Mouse (Mus musculus) layer of hippocampus, adult 2 months (tissue): ENCODE results near the gene Mcm3. TPM values are rescaled to one million over a fixed set of nuclear protein-coding genes. Genes with fewer than 3 reads are reported as not detected.
A peak's percentile ranks its signal among the peaks of the same experiment; 100 is the strongest.

Experiments used
- DNase-seq, 2 experiments: peaks; one replicate each; pipeline ENCODE4 v3.0.0; 2022; ENCODE audit warnings: low spot score in 2 of 2
- H3K27ac ChIP-seq: fragments of 200-600 bp; 2 replicates; pipeline ENCODE4 v1.8.1; 2022
- H3K4me3 ChIP-seq: fragments of 200-600 bp; 2 replicates; pipeline ENCODE4 v1.8.1; 2022; ENCODE audit warnings: mild to moderate bottlenecking
- CTCF ChIP-seq: fragments of 200-600 bp; conservative IDR thresholded peaks from 2 replicates; pipeline ENCODE4 v1.8.1; 2022; ENCODE audit warnings: antibody characterized with exemption, mild to moderate bottlenecking, moderate library complexity
- total RNA-seq, 2 experiments: library from RNA; stranded (reverse); gene quantifications; 2 replicates each; pipeline ENCODE4 v1.2.3; 2021

Gene Mcm3
- total RNA-seq, 2 experiments from 2014 or later = 4.0 to 5.0 TPM

- Histone ChIP-seq H3K4me3 (no peak overlapping the region), H3K27ac (no peak overlapping the region)
- DNase-seq = no peak
- TF ChIP-seq CTCF = no peak
Measured at GRCm38 (mm10) chr1:20830546-20830945, 10.4 kb upstream of the Mcm3 start.

GRCm38 (mm10) chr1:20828061-20828460 is 7.9 kb upstream of the Mcm3 start:
- no peak for TF ChIP-seq CTCF
- DNase-seq = no peak
- Histone ChIP-seq H3K4me3 (no peak overlapping the region), H3K27ac (no peak overlapping the region)

- no peak for TF ChIP-seq CTCF
- H3K4me3 ChIP-seq = no peak overlapping the region
- no peak overlapping the region for H3K27ac ChIP-seq
- no peak for DNase-seq
Measured at GRCm38 (mm10) chr1:20825036-20825435, 4.9 kb upstream of the Mcm3 start.

GRCm38 (mm10) chr1:20823906-20824305 is 3.8 kb upstream of the Mcm3 start:
- TF ChIP-seq CTCF = no peak
- Histone ChIP-seq H3K27ac (peak overlapping the region; percentile 21), H3K4me3 (no peak overlapping the region)
- no peak for DNase-seq

GRCm38 (mm10) chr1:20823471-20823870 is 3.4 kb upstream of the Mcm3 start:
- Histone ChIP-seq H3K4me3 (no peak overlapping the region), H3K27ac (peak overlapping the region; percentile 21)
- no peak for TF ChIP-seq CTCF
- no peak for DNase-seq

GRCm38 (mm10) chr1:20820959-20821358 is 847 bp upstream of the Mcm3 start:
- Histone ChIP-seq H3K27ac (no peak overlapping the region), H3K4me3 (no peak overlapping the region)
- no peak for TF ChIP-seq CTCF
- DNase-seq = no peak

GRCm38 (mm10) chr1:20817596-20817995 is 2.5 kb downstream of the Mcm3 start:
- Histone ChIP-seq H3K4me3 (no peak overlapping the region), H3K27ac (no peak overlapping the region)
- TF ChIP-seq CTCF = no peak
- no peak for DNase-seq

- H3K27ac ChIP-seq = no peak overlapping the region
- TF ChIP-seq CTCF = no peak
- no peak overlapping the region for H3K4me3 ChIP-seq
- no peak for DNase-seq
Measured at GRCm38 (mm10) chr1:20817172-20817571, 2.9 kb downstream of the Mcm3 start.

GRCm38 (mm10) chr1:20814521-20814920 is 5.6 kb downstream of the Mcm3 start:
- DNase-seq = no peak
- no peak for TF ChIP-seq CTCF
- Histone ChIP-seq H3K4me3 (no peak overlapping the region), H3K27ac (no peak overlapping the region)

GRCm38 (mm10) chr1:20804526-20804925 is 15.6 kb downstream of the Mcm3 start:
- TF ChIP-seq CTCF = no peak
- Histone ChIP-seq H3K27ac (no peak overlapping the region), H3K4me3 (no peak overlapping the region)
- no peak for DNase-seq

- DNase-seq = peak; percentile 56 to 70
- H3K27ac ChIP-seq = no peak overlapping the region
- TF ChIP-seq CTCF = peak; percentile 85
- H3K4me3 ChIP-seq = no peak overlapping the region
Measured at GRCm38 (mm10) chr1:20801682-20802390, 18.3 kb downstream of the Mcm3 start.

- no peak for TF ChIP-seq CTCF
Measured at GRCm38 (mm10) chr1:20801275-20801674, 18.8 kb downstream of the Mcm3 start.

GRCm38 (mm10) chr1:20795178-20795577 is 24.9 kb downstream of the Mcm3 start:
- TF ChIP-seq CTCF = no peak
- no peak for DNase-seq
- Histone ChIP-seq H3K27ac (no peak overlapping the region), H3K4me3 (no peak overlapping the region)

More at GRCm38 (mm10) chr1:20801275-20801674, 18.8 kb downstream of the Mcm3 start:
- Histone ChIP-seq H3K4me3 (no peak overlapping the region), H3K27ac (no peak overlapping the region)
- DNase-seq = no peak

- no peak for TF ChIP-seq CTCF
- no peak for DNase-seq
- no peak overlapping the region for H3K27ac ChIP-seq
- H3K4me3 ChIP-seq = no peak overlapping the region
Measured at GRCm38 (mm10) chr1:20794760-20795159, 25.4 kb downstream of the Mcm3 start.
